Mouse (Mus musculus) bone marrow, adult 2 months (tissue): ENCODE data around the gene Mif4gd.

Source experiments
- CTCF ChIP-seq: fragments of 200-500 bp; IDR thresholded peaks from 2 replicates; pipeline ENCODE4 v1.5.1; 2011; ENCODE audit warnings: low read length, control low read depth; ENCODE audit not compliant: control insufficient read depth, insufficient read depth
- POLR2A ChIP-seq: fragments of 200-500 bp; IDR thresholded peaks from 2 replicates; pipeline ENCODE4 v1.6.1; 2011; ENCODE audit warnings: low read depth, mild to moderate bottlenecking, control low read depth, low read length, borderline replicate concordance; ENCODE audit not compliant: control insufficient read depth

GRCm38 (mm10) chr11:115626824-115627616 is 14.3 kb upstream of the Mif4gd start:
- TF ChIP-seq CTCF (no peak), POLR2A (no peak)
